Mouse (Mus musculus): Measurements from ENCODE around the gene Ada.
"Not testable (repeated sequence)": the region's sequence is repeated elsewhere in the genome, so short reads cannot be mapped to it uniquely, and the experiment has no call there.

Gene Ada

DNA sequence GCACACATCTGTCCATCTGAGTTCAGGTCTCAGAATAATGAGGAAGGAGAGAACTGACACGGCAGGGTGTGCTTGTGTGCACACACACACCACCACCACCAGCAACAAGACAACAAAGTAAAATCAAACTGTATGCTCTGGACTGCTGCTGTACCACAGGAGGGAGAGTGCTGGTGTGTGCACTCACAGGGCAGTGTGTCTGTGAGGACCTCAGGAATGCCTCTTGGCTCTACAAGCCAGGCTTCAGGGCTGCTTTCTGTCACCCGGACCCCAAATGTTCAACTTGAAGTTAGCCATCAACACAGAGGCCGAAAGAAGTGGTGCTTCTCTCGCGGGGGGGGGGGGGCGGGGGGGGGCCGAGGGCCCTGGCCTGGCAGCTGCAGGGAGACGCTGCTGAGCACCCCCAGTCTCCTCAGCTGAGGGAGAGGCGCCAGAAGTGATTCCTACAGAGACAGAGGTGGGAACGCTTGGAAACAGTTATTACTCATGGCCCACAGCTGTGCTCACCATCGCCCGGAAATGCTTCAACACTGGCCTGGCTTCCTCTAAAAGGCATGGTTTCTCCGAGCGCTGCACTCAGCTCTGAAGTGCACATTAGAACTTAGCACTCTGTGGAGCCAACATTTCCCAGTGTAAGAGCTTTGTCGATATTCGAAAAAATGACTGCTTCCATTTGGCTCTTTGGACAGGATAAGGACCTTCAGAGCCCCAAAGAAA lies 52.1 kb downstream of the Ada start:
- DNase-seq (ENCODE audit: extremely low spot score, low spot score), result no peak

DNA sequence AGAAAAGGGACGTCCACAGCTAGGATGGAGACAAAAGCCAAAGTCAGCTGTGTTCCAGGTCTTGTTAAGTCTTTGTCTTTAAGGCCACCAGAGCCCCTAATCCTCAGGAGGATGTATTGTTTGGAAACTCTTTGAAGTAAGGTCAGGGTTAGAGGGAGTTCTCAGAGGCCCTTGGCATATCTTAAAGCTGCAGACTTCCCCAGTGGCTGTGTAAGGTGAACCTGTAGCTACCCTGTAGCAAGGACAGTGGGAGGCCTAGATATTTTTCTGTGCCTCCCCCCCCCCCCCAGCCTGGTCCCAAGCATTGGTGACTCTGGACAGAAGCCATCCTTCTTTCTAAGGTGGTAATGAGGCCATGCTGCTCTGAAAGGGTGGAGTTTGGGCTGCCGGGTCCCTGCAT lies 53.3 kb downstream of the Ada start:
- no peak for DNase-seq (ENCODE audit: extremely low spot score, low spot score)

DNA sequence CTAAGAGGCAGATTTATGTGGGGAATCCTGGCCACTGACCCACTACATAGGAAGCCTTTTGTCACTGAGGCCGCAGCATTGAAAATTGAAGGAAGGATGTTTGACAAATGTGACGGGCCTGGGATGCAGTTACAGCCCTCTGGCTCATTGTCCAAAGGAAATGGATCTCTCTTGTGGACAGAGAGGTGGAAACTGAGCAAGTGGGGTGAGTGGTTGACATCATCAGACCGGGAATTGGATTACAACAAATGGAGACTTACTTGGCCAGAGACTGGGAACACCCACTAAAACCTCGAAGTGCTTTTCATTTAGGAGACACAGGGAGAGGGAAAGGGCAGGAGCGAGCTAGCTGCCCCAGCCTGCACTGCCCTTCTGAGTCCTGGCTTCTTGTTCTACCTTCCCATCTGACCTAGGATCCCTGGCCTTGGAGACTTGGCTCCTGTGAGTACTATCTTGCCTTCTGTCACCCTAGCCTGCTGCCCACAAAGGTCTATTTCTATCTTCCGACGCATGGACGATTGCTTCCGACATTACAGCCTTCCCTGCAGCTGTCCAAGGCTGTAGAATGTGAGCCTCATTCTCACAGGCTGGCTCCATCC lies 56.2 kb downstream of the Ada start:
- DNase-seq (ENCODE audit: extremely low spot score, low spot score), result no peak

DNA sequence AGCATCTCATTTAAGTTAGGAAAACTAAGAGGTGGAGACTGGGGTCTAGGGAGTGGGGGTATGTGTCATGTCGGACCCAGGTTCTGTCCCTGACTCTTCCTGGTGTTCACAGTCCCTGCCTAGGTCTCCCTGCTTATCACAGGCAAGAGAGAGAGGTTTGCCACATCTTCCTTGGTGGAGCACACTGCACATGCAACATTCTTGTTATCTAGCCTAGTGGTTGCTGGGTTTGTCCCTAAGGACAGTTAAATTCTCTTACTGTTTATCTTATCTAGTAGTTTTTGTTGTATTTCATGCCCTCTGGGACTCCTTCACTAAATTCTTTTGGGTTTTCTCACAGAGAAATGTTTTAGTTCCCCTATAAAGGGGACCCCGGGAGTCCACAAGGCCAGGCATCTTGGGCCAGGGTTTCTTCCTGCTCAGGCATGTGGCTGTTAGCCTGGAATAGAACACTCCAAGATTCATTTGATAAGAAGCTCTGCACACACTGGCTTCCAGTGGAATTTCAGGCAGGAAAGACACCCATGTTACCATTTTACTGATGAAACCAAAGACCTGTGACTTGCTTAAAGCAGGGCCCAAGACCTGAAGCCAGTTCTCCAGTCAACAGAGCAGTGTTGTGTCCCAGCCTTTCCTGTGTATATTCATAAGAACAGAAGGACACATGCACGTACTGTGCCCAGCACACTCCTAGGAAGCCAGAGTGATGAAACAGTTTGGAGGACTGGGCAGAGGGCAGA lies 57.0 kb downstream of the Ada start:
- no peak for DNase-seq (ENCODE audit: extremely low spot score, low spot score)

DNA sequence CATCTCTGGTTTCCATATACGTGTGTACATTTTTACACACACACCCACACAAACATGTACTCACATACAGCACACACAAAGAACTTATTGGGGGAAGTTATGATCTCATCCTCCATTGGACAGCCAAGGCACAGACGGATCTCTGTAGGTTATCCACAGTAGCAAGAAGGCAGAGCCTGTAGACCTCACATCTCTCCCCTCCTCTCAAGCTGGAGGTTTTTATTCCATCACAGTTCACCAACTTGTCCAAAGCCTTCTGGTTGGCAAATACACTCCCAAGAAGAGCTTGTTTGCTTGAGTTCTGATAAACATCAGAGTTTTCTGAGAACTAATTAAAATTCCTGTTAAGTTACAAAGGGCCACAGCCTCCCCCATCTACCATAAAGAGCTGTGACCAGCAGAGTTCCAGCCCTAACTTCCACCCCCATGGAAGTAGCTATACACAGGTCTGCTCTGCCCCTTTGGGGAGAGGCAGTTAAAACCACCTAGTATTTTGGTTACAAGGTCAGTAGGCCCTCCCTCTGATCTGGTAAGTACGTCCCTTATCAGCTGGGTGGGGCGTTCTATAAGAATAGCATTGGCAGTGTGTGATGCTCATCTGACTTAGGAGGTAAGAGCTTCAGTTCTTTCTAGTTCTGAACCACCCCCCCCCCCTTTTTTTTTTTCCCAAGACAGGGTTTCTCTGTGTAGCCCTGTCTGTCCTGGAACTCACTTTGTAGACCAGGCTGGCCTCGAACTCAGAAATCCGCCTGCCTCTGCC lies 58.0 kb downstream of the Ada start:
- DNase-seq (ENCODE audit: extremely low spot score, low spot score), result no peak

DNA sequence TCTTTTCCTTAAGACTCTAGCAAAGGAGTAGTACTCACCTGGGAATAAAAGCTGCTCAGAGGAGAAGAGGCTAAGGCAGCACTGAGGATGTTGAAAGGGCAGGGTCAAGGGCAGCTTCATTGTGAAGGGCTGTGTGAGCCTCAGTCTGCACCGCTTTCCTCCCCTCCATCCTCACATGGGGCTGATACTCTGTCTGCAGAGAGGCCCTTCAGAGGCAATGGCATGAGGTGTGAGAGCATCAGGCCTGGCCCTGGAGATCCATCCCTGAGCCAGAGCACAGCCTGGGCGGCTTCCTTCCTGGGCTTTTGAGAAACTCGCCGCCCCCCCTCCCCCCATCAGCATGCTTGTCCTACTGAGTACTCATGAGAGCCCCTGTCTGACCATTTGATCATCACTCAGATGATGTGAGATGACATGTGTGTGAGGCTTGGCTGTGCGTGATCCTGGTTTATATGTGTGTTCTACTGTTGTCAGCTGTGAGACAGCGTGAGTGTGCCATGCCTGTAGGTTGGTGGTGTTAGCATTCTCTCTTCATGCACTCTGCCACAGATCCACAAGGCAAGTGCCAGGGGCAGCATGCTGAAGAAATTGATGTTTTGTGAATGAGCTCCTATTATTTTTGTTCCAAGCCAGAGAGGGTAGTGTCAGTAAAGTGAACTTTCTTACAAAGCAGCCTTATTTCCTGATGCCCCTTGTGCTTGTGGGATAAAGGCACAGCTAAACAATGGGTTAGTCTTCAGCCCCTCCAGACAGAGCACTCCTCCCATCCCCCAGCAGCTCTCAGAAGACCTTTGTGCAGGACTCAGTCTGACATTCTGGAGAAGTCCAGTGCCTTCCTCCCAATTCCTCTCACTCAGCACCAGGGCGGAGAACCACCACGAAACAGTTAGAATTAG lies 59.4 kb downstream of the Ada start:
- no peak for DNase-seq (ENCODE audit: extremely low spot score, low spot score)

DNA sequence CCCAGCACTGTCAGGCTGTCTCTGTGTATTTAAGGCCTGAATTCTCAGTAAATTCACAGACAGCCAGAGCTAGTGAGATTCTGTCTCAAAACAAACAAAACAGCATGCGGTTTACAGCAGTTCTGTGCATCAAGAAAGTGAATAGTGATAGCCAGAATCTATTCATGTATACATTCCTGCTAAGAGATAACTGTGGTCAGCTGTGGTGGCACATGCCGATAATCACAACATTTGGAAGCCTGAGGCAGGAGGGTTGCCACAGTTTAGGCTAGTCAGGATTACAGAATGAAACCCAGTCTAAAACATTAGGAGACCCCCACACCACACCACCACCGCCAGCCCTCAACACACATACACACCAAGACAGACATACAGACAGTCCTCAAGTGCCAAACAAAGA lies 60.3 kb downstream of the Ada start:
- DNase-seq (ENCODE audit: extremely low spot score, low spot score), result no peak

DNA sequence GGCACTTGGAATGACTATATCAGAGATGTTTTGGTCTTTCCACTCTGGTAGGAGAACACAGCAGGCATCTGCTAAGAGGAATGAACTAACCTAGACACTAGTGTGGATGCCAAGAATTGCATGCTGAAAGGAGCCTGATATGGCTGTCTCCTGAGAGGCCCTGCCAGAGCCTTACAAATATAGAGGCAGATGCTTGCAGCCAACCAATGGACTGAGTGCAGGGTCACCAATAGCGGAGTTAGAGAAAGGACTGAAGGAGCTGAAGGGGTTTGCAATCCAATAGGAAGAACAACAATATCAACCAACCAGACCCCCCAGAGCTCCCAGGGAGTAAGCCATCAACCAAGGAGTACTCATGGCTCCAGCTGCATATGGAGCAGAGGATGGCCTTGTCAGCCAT lies 61.7 kb downstream of the Ada start:
- not testable (repeated sequence) for DNase-seq (ENCODE audit: extremely low spot score, low spot score)

DNA sequence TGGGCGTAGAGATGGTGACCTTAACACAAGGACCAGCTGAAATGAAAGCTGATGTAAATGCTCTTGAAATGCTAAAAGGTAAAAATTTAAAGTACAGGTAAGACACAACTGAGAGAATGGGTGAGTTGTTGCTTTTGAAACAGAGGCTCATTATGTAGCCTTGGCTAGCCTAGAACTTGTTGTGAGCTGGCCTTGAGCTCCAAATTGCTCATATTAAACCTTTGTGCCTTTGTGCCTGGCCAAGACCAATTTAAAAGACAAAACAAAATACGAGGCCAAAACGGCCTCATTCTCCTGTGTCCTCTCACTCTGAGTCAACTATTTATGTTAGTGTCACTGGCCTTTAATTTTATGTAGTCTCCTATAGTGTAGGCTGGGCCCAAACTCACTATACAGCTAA lies 63.2 kb downstream of the Ada start:
- DNase-seq (ENCODE audit: extremely low spot score, low spot score), result no peak

DNA sequence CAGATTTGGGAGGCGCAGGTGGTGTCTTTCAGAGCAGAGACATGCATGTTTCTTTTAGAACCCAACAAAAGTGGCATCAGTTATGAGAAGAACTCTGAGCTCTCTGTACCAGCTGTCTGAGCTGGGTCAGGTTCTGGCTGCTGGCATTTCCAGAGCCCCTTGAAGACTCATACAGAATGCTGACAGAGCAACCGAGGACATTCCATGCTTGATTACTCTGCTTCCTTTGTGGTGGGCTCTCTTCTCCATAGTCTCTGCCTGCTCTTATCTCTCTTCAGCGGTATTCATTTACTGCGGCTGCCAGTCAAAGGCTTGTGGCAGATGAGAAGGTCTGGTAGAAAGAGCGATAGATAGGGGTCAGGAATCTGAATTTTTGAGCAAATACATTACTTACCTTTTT lies 63.8 kb downstream of the Ada start:
- no peak for DNase-seq (ENCODE audit: extremely low spot score, low spot score)

DNA sequence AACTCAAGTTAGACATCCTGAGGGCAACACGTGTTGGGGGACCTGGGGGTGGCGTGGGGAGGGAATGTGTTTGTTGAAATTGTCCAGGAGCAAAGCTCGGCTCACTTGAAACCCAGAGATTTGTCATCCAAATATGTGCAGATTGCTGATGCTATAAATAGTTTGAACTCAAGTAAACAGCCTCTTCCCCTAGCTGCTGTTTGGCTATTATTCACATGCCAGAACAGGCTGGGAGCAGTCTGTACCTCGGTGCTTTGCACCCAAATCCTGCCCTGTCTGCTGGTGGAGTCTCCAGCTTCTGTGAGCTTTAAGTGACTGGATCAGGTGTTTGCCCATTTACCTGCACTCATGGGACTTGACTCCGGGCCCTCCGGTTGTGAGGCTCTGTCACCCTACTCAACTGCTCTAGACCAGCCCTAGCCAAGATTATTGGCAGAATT lies 64.3 kb downstream of the Ada start:
- DNase-seq (ENCODE audit: extremely low spot score, low spot score), result no peak

DNA sequence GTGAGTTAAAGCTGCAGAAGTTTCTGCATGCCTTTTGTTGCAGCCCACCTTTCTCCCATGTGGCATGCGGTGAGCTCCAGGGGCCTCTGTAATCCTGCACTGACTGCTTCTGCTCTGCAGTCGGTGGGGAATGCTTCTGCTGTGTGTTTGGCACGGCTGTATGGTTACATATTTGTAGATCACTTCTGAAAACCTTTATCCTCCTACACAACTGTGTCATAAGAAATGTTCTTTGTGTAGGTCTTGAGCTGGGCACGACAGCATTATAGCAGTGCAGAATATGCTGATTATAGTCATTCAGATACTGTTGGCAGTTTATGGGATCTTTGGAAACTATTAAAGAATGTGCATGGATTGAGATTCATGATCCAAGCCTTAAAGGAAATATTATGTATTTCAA lies 64.8 kb downstream of the Ada start:
- DNase-seq (ENCODE audit: extremely low spot score, low spot score), result no peak

DNA sequence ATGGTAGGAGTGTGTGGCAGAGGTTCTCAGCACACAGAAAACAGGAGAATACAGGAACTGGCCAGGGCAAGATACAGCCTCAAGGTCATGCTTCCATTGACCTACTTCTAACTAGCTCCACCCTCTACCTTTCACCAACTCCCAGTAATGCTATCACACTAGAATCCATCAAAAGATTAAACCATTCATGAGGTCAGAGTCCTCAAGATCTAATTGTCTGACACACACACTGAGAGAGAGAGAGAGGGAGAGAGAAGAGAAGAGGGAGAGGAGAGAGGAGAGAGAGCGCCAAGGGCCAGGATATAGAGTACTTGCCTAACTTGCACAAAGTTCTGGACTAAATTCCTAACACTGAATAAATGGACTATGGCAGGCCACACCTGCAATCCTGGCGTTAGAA lies 67.7 kb downstream of the Ada start:
- DNase-seq (ENCODE audit: extremely low spot score, low spot score), result no peak

DNA sequence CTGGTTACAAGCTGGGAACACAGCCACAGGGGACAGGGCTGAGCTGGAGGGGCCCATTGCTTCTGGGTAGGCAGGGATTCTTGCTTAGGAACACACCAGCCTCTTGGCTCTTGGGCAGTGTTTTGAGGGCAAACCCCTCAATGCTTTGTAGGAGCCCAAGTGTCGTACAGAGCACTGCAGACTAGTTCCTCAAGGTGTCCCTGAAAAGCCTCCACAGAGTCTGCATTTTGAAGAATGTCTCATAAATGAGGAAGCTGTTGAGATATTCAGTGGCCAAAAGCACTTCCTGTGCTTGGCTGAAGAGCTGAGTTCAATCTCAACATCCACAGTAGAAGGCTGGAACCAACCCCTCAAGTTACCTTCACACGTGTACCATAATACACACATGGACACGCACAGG lies 73.3 kb downstream of the Ada start:
- DNase-seq (ENCODE audit: extremely low spot score, low spot score), result no peak

Measured in neural tube, embryonic 10.5 days (tissue).